Mouse (Mus musculus) stomach, embryonic 14.5 days (tissue): Measurements from ENCODE around the gene Glo1. TPM values are rescaled to one million over a fixed set of nuclear protein-coding genes. Genes with fewer than 3 reads are reported as not detected.
"Not testable (repeated sequence)": the region's sequence is repeated elsewhere in the genome, so short reads cannot be mapped to it uniquely, and the experiment has no call there.

Source experiments
- ATAC-seq: fragments of 200-750 bp; cut with Nextera tagmentation; 2 replicates; pipeline ENCODE4 v1.8.0; 2017; ENCODE audit warnings: low read depth, moderate TSS enrichment; ENCODE audit not compliant: insufficient number of reproducible peaks, insufficient read depth, low FRiP score
- H3K27ac ChIP-seq: fragments of 300-500 bp; sonication (generic); 2 replicates; pipeline ENCODE4 v1.5.1; 2014; ENCODE audit warnings: mild to moderate bottlenecking, low read length, moderate library complexity, mixed read lengths
- H3K27me3 ChIP-seq: fragments of 300-500 bp; sonication (generic); 2 replicates; pipeline ENCODE4 v1.6.1; 2014; ENCODE audit warnings: low read length, control low read depth, mixed read lengths; ENCODE audit not compliant: control insufficient read depth, insufficient read depth
- H3K36me3 ChIP-seq: fragments of 300-500 bp; sonication (generic); 2 replicates; pipeline ENCODE4 v1.6.1; 2014; ENCODE audit warnings: mild to moderate bottlenecking, control low read depth, low read length, moderate library complexity, mixed read lengths; ENCODE audit not compliant: control insufficient read depth, insufficient read depth
- H3K4me1 ChIP-seq: fragments of 300-500 bp; sonication (generic); 2 replicates; pipeline ENCODE4 v1.6.1; 2014; ENCODE audit warnings: low read length, control low read depth, mixed read lengths; ENCODE audit not compliant: control insufficient read depth, insufficient read depth
- H3K4me2 ChIP-seq: fragments of 300-500 bp; sonication (generic); replicated peaks from 2 replicates; pipeline ENCODE4 v1.6.1; 2014; ENCODE audit warnings: low read depth, low read length, control low read depth
- H3K4me3 ChIP-seq: fragments of 300-500 bp; sonication (generic); 2 replicates; pipeline ENCODE4 v1.5.1; 2014; ENCODE audit warnings: low read depth, low read length, control low read depth
- H3K9ac ChIP-seq: fragments of 300-500 bp; sonication (generic); replicated peaks from 2 replicates; pipeline ENCODE4 v1.6.1; 2014; ENCODE audit warnings: low read depth, mild to moderate bottlenecking, control low read depth, low read length, moderate library complexity, mixed read lengths
- H3K9me3 ChIP-seq: fragments of 300-500 bp; sonication (generic); 2 replicates; pipeline ENCODE4 v1.6.1; 2016; ENCODE audit warnings: low read depth, low read length, control low read depth; ENCODE audit not compliant: control insufficient read depth
- WGBS: fragments of 180-500 bp; shearing (Covaris S2); extraction: QIAGEN DNeasy Blood & Tissue Kit; methylation state at CpG from one replicate; pipeline ENCODE4 v1.1.7; 2014; 5-methylcytosine and 5-hydroxymethylcytosine counted together
- polyA plus RNA-seq: library from polyadenylated mRNA; unstranded; fragments of >200 nt; fragmentation: Nextera tagmentation; extraction: Ambion mirVana; gene quantifications from 2 replicates; pipeline ENCODE4 v1.2.1, GENCODE M21; 2014

Glo1 gene
- polyA plus RNA-seq, 1 experiment from 2014 or later: 240 TPM

DNA sequence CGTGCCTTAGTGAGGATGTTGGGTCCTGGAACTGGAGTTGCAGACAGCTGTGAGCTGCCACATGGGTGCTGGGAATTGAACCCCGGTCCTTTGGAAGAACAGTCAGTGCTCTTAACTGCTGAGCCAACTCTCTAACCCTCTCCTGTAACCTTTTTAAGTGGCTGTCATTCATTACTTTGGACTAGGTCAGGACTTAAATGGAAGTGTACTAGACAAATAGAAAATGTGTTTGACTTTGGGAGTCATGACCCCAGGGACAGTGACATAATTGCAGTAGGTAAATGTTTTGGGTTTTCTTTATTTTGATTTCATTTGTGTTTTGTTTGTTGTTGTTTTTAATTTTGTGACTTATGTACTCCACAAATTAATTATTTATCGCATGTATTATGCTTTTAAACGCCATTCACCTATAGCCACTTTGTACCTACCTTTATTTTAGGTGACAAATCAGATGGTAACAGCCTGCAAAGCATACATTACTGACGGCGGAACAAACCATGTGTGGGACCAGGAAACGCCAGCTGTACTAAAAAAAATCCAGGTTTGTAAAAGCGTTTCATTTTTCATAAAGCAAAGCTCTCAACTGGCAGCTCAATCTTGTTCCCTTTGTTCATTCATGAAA is 31.0 kb upstream of the Glo1 start:
- Histone ChIP-seq H3K9ac (no peak overlapping the region; the same call in 1 of the 2 replicates), H3K4me1 (no peaks in the 10 kb centered on the region), H3K4me2 (peak overlapping the region; percentile 40), H3K9me3 (no peaks in the 10 kb centered on the region), H3K4me3 (peak overlapping the region; percentile 17), H3K27me3 (no peaks in the 10 kb centered on the region), H3K27ac (peak overlapping the region; percentile 64; the same call in 1 of the 2 replicates), H3K36me3 (no peaks in the 10 kb centered on the region)
- peak; percentile 54; the same call in 1 of the 2 replicates for ATAC-seq
- 37% methylated on average over 8 of the region's 8 CpGs for whole genome bisulfite sequencing

DNA sequence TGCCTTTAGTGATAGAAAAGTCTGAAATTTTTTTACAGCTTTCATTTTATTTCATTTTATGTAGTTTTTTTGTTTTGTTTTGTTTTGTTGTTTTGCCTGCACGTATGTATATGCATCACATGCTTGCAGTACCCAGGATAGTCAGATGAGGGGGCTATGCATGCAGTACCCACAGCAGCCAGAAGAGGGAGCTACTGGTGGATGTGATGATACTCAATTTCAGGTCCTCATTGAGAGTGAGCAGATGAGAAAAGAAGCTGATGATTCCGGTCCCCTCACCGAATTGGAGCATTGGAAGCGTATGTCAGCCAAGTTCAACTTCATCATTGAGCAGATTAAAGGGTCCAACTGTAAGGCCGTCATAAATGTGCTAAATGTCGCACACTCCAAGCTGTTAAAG is 26.3 kb upstream of the Glo1 start:
- ATAC-seq: no peak
- 94% methylated on average over 6 of the region's 6 CpGs for WGBS
- no peaks in the 10 kb centered on the region for H3K36me3 ChIP-seq
- no peak overlapping the region for H3K4me3 ChIP-seq
- H3K9me3 ChIP-seq: no peaks in the 10 kb centered on the region
- no peak overlapping the region for H3K4me2 ChIP-seq
- H3K4me1 ChIP-seq: no peaks in the 10 kb centered on the region
- no peak overlapping the region for H3K27ac ChIP-seq
- no peaks in the 10 kb centered on the region for H3K27me3 ChIP-seq
- no peak overlapping the region for H3K9ac ChIP-seq

DNA sequence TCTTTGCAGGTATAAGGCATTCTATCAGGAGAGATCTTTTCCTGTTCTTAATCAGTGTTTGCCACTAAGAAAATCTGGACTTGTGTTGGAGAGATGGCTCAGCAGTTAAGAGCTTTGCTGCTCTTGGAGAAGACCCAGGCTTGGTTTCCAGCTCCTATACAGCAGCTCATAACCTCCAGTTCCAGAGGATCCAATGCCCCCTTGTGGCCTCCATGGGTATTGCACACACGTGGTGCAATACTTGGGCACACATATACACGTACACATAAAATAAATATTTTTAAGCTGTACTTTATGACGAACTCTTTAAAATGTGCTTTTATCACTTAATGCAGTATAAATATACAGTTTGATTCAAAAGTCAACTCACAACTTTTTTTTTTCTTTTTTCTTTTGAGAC is 22.1 kb upstream of the Glo1 start:
- Histone ChIP-seq H3K27me3 (no peaks in the 10 kb centered on the region), H3K4me2 (no peak overlapping the region), H3K36me3 (no peaks in the 10 kb centered on the region), H3K9ac (no peak overlapping the region), H3K27ac (no peak overlapping the region), H3K9me3 (no peaks in the 10 kb centered on the region), H3K4me3 (no peak overlapping the region), H3K4me1 (no peaks in the 10 kb centered on the region)
- 95% methylated on average over 3 of the region's 3 CpGs for WGBS
- no peak for ATAC-seq

DNA sequence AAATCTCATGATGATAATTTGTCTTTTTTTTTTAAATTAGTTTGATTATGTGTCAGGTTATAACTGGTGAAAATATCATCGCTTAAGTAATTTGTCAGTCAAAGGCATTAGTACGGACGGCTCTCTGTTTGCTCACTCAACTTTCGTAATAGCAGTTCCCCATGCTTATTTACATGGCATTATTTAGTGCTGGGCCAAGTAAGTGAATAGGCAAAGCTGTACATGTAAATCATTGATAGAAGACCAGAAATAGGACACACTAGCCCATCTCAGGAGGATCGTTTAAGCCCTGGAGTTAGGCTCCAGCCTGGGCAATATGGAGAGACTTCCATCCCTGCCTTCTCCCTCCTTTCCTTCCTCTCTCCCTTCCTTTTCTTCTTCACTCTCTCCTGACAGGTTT is 14.2 kb upstream of the Glo1 start:
- H3K4me2 ChIP-seq: no peak overlapping the region
- no peaks in the 10 kb centered on the region for H3K9me3 ChIP-seq
- no peak overlapping the region for H3K27ac ChIP-seq
- ATAC-seq: no peak
- H3K27me3 ChIP-seq: no peaks in the 10 kb centered on the region
- no peaks in the 10 kb centered on the region for H3K36me3 ChIP-seq
- 82% methylated on average over 5 of the region's 5 CpGs for WGBS
- H3K4me1 ChIP-seq: no peaks in the 10 kb centered on the region
- H3K4me3 ChIP-seq: no peak overlapping the region
- H3K9ac ChIP-seq: no peak overlapping the region

DNA sequence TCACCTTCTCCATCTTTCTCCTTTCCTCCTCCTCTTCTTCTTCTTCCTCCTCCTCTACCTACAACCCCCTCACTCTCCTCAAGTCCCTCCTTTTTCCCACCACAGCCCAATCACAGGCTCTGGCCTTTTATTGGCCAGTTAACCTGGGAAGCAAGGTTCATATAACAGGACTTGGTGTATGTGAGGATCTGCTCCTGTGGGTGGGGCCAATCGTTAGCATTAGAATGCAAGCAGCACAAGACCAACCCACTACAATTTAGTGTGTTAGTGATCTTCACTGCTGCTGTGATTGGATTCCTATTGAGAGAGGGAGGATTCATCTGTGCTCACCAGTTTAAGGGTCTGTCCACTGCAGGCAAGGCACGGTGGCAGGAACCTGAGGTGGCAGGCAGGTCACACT is 12.3 kb upstream of the Glo1 start:
- Histone ChIP-seq H3K9me3 (no peaks in the 10 kb centered on the region), H3K27me3 (no peaks in the 10 kb centered on the region), H3K4me1 (no peaks in the 10 kb centered on the region), H3K4me2 (no peak overlapping the region), H3K9ac (no peak overlapping the region), H3K27ac (no peak overlapping the region), H3K36me3 (no peaks in the 10 kb centered on the region), H3K4me3 (no peak overlapping the region)
- ATAC-seq: no peak
- WGBS: 75% methylated on average over 2 of the region's 2 CpGs

DNA sequence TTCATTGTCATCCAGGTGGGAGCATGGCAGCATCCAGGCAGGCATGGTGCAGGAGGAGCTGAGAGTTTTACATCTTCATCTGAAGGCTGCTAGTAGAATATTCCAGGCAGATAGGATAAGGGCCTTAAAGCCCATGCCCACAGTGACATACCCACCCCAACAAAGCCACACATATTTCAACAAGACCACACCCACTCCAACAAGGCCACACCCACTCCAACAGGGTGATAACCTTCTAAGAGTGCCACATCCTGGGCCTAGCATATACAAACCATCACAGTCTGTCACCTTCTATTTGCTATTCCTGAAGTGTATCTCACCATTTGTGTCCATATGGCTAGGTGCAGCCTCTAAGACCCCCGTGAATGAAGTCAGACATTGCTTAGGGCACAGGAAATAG is 11.0 kb upstream of the Glo1 start:
- no peak for ATAC-seq
- 51% methylated on average over 1 of the region's 1 CpGs for WGBS
- H3K27ac ChIP-seq: no peak overlapping the region
- no peaks in the 10 kb centered on the region for H3K4me1 ChIP-seq
- H3K4me2 ChIP-seq: no peak overlapping the region
- no peaks in the 10 kb centered on the region for H3K27me3 ChIP-seq
- H3K36me3 ChIP-seq: no peaks in the 10 kb centered on the region
- no peak overlapping the region for H3K9ac ChIP-seq
- H3K9me3 ChIP-seq: no peaks in the 10 kb centered on the region
- no peak overlapping the region for H3K4me3 ChIP-seq

DNA sequence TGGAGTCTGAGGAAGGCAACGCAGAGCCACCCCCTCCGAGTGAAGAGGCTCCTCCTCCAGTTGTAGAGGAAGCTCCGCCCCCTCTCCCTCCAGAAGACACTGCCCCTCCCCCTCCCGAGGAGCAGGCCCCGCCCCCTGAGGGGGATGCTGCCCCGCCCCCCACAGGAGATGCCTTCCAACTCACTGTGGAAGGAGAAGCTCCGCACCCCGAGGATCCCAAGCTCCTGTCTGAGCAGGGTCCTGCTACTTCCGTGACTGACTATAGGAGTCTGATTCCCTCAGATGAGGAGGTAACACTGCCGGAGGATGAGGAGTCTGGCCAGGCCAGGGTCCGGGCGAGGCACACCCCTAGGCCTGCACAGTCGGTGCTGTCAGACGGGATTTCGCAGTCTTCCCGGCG is 8.7 kb upstream of the Glo1 start:
- ATAC-seq: peak; percentile 56; the same call in 1 of the 2 replicates
- no peaks in the 10 kb centered on the region for H3K9me3 ChIP-seq
- H3K27me3 ChIP-seq: no peaks in the 10 kb centered on the region
- H3K4me2 ChIP-seq: peak overlapping the region; percentile 24; the same call in 1 of the 2 replicates
- no peak overlapping the region for H3K27ac ChIP-seq
- H3K9ac ChIP-seq: no peak overlapping the region
- H3K4me1 ChIP-seq: no peaks in the 10 kb centered on the region
- peak overlapping the region; percentile 5 for H3K4me3 ChIP-seq
- H3K36me3 ChIP-seq: no peaks in the 10 kb centered on the region
- 17% methylated on average over 15 of the region's 17 CpGs for WGBS

DNA sequence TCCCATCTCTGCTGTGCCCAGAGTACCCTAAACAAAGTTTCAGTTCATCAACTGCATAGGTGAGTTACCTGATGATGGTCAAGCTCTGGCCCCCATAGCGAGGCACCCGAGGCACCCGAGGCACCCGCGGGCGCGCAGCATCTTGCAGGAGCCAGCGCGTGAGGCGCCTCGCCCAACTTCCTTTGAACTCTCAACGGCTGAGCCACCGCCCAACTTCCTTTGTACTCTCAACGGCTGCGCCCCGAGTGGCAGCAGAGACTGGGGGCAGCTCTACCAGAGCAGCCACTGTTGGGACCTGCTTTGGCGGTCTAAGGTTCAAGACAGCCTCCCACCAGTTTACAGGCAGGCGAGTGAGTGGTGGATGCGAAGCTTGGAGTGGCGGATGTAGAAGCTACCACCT is 2.5 kb downstream of the Glo1 start, which contains the start of gene Dnah8:
Gene Dnah8 (plus strand): TSS at position 223 of the 400 bp plus-strand sequence.
- not testable (repeated sequence) for H3K4me3 ChIP-seq, H3K4me2 ChIP-seq, H3K9ac ChIP-seq, H3K36me3 ChIP-seq, H3K4me1 ChIP-seq, H3K27me3 ChIP-seq, ATAC-seq, H3K9me3 ChIP-seq, H3K27ac ChIP-seq
- WGBS: no CpG with 5 or more reads among the region's 20 CpGs

DNA sequence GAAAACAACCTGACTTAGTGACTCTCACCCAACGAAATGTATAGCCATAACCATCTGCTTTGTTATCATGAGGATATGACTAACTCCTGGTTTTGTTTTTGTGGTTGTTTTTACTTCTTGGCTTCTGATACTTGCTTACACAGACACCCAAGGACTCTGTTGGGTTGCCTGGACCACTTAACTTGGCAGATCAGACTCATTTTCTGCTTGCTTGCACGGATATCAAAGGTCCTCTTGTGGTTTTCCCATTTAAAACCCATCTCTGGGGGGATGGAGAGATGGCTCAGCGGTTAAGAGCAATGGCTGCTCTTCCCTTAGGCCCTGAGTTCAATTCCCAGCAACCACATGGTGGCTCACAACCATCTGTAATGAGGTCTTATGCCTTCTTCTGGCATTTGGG is 3.5 kb downstream of the Glo1 start:
- Histone ChIP-seq H3K36me3 (no peaks in the 10 kb centered on the region), H3K9me3 (no peaks in the 10 kb centered on the region), H3K4me1 (no peaks in the 10 kb centered on the region), H3K27me3 (no peaks in the 10 kb centered on the region), H3K4me2 (no peak overlapping the region), H3K4me3 (no peak overlapping the region), H3K9ac (no peak overlapping the region), H3K27ac (no peak overlapping the region)
- no peak for ATAC-seq
- 89% methylated on average over 3 of the region's 3 CpGs for WGBS
